Mouse (Mus musculus): Measurements from ENCODE around the gene Ak2. TPM values are rescaled to one million over a fixed set of nuclear protein-coding genes. Genes with fewer than 3 reads are reported as not detected.

The Ak2 gene
- polyA plus RNA-seq, 1 experiment from 2014 or later = 183 TPM

- Histone ChIP-seq H3K4me2 (ENCODE audit: low read length) (no peak overlapping the region), H3K4me1 (replicated peaks; ENCODE audit: control insufficient read depth, insufficient read depth, low read length) (no peaks in the 10 kb centered on the region), H3K9me3 (ENCODE audit: control insufficient read depth, low read length) (no peaks in the 10 kb centered on the region), H3K9ac (ENCODE audit: low read length) (no peak overlapping the region), H3K27ac (ENCODE audit: low read depth) (no peak overlapping the region), H3K4me3 (ENCODE audit: low read depth, low read length) (no peak overlapping the region), H3K27me3 (replicated peaks; ENCODE audit: control insufficient read depth, insufficient read depth, low read length) (no peaks in the 10 kb centered on the region), H3K36me3 (ENCODE audit: control insufficient read depth, insufficient read depth, low read length) (no peaks in the 10 kb centered on the region)
- ATAC-seq (replicated peaks; ENCODE audit: low FRiP score, low TSS enrichment, low read depth) (no peak), DNase-seq (ENCODE audit: low spot score) (no peak)
- WGBS = 77% methylated on average over 12 of the region's 12 CpGs
These were observed 10.6 kb upstream of the Ak2 start for GRCm38 (mm10) chr4:128980890-128981832.

- no peak overlapping the region for H3K9ac ChIP-seq (ENCODE audit: low read length)
- H3K4me1 ChIP-seq (replicated peaks; ENCODE audit: control insufficient read depth, insufficient read depth, low read length) = no peaks in the 10 kb centered on the region
- H3K9me3 ChIP-seq (ENCODE audit: control insufficient read depth, low read length) = no peaks in the 10 kb centered on the region
- H3K27me3 ChIP-seq (replicated peaks; ENCODE audit: control insufficient read depth, insufficient read depth, low read length) = no peaks in the 10 kb centered on the region
- no peak overlapping the region for H3K27ac ChIP-seq (ENCODE audit: low read depth)
- no peak for ATAC-seq (replicated peaks; ENCODE audit: low FRiP score, low TSS enrichment, low read depth)
- H3K4me2 ChIP-seq (ENCODE audit: low read length) = no peak overlapping the region
- 77% methylated on average over 11 of the region's 11 CpGs for WGBS
- H3K4me3 ChIP-seq (ENCODE audit: low read depth, low read length) = no peak overlapping the region
- H3K36me3 ChIP-seq (ENCODE audit: control insufficient read depth, insufficient read depth, low read length) = no peaks in the 10 kb centered on the region
- DNase-seq (ENCODE audit: low spot score) = no peak
These were observed 10.0 kb upstream of the Ak2 start for GRCm38 (mm10) chr4:128981833-128982180.

GRCm38 (mm10) chr4:128983151-128983550 lies 8.6 kb upstream of the Ak2 start:
- WGBS = 43% methylated on average over 2 of the region's 2 CpGs
- Histone ChIP-seq H3K27me3 (replicated peaks; ENCODE audit: control insufficient read depth, insufficient read depth, low read length) (no peaks in the 10 kb centered on the region), H3K4me2 (ENCODE audit: low read length) (no peak overlapping the region), H3K4me3 (ENCODE audit: low read depth, low read length) (no peak overlapping the region), H3K36me3 (ENCODE audit: control insufficient read depth, insufficient read depth, low read length) (no peaks in the 10 kb centered on the region), H3K9ac (ENCODE audit: low read length) (no peak overlapping the region), H3K9me3 (ENCODE audit: control insufficient read depth, low read length) (no peaks in the 10 kb centered on the region), H3K27ac (ENCODE audit: low read depth) (no peak overlapping the region), H3K4me1 (replicated peaks; ENCODE audit: control insufficient read depth, insufficient read depth, low read length) (no peaks in the 10 kb centered on the region)
- ATAC-seq (replicated peaks; ENCODE audit: low FRiP score, low TSS enrichment, low read depth) = no peak
- DNase-seq (ENCODE audit: low spot score) = no peak

- ATAC-seq (replicated peaks; ENCODE audit: low FRiP score, low TSS enrichment, low read depth) = no peak
- Histone ChIP-seq H3K36me3 (ENCODE audit: control insufficient read depth, insufficient read depth, low read length) (no peaks in the 10 kb centered on the region), H3K4me2 (ENCODE audit: low read length) (no peak overlapping the region), H3K27ac (ENCODE audit: low read depth) (no peak overlapping the region), H3K4me1 (replicated peaks; ENCODE audit: control insufficient read depth, insufficient read depth, low read length) (no peaks in the 10 kb centered on the region), H3K9me3 (ENCODE audit: control insufficient read depth, low read length) (no peaks in the 10 kb centered on the region), H3K4me3 (ENCODE audit: low read depth, low read length) (no peak overlapping the region), H3K27me3 (replicated peaks; ENCODE audit: control insufficient read depth, insufficient read depth, low read length) (no peaks in the 10 kb centered on the region), H3K9ac (ENCODE audit: low read length) (no peak overlapping the region)
- no peak for DNase-seq (ENCODE audit: low spot score)
- 56% methylated on average over 2 of the region's 2 CpGs for WGBS
These were observed 8.1 kb upstream of the Ak2 start for GRCm38 (mm10) chr4:128983656-128984055.

- Histone ChIP-seq H3K27me3 (replicated peaks; ENCODE audit: control insufficient read depth, insufficient read depth, low read length) (no peaks in the 10 kb centered on the region), H3K4me3 (ENCODE audit: low read depth, low read length) (no peak overlapping the region), H3K9me3 (ENCODE audit: control insufficient read depth, low read length) (no peaks in the 10 kb centered on the region), H3K9ac (ENCODE audit: low read length) (no peak overlapping the region), H3K4me1 (replicated peaks; ENCODE audit: control insufficient read depth, insufficient read depth, low read length) (no peaks in the 10 kb centered on the region), H3K36me3 (ENCODE audit: control insufficient read depth, insufficient read depth, low read length) (no peaks in the 10 kb centered on the region), H3K27ac (ENCODE audit: low read depth) (no peak overlapping the region), H3K4me2 (ENCODE audit: low read length) (no peak overlapping the region)
- ATAC-seq (replicated peaks; ENCODE audit: low FRiP score, low TSS enrichment, low read depth) = no peak
- DNase-seq (ENCODE audit: low spot score) = no peak
- 53% methylated on average over 3 of the region's 3 CpGs for WGBS
These were observed 7.2 kb upstream of the Ak2 start for GRCm38 (mm10) chr4:128984600-128984999.

GRCm38 (mm10) chr4:128988911-128989310 lies 2.8 kb upstream of the Ak2 start:
- DNase-seq (ENCODE audit: low spot score) (no peak), ATAC-seq (replicated peaks; ENCODE audit: low FRiP score, low TSS enrichment, low read depth) (no peak)
- Histone ChIP-seq H3K9me3 (ENCODE audit: control insufficient read depth, low read length) (no peaks in the 10 kb centered on the region), H3K36me3 (ENCODE audit: control insufficient read depth, insufficient read depth, low read length) (no peaks in the 10 kb centered on the region), H3K4me1 (replicated peaks; ENCODE audit: control insufficient read depth, insufficient read depth, low read length) (peaks cover 3% of the 10 kb centered on the region), H3K27ac (ENCODE audit: low read depth) (no peak overlapping the region), H3K4me3 (ENCODE audit: low read depth, low read length) (no peak overlapping the region), H3K4me2 (ENCODE audit: low read length) (no peak overlapping the region), H3K27me3 (replicated peaks; ENCODE audit: control insufficient read depth, insufficient read depth, low read length) (no peaks in the 10 kb centered on the region), H3K9ac (ENCODE audit: low read length) (no peak overlapping the region)
- 62% methylated on average over 3 of the region's 3 CpGs for WGBS

- Histone ChIP-seq H3K9ac (ENCODE audit: low read length) (no peak overlapping the region), H3K36me3 (ENCODE audit: control insufficient read depth, insufficient read depth, low read length) (no peaks in the 10 kb centered on the region), H3K4me3 (ENCODE audit: low read depth, low read length) (no peak overlapping the region), H3K27me3 (replicated peaks; ENCODE audit: control insufficient read depth, insufficient read depth, low read length) (no peaks in the 10 kb centered on the region), H3K9me3 (ENCODE audit: control insufficient read depth, low read length) (no peaks in the 10 kb centered on the region), H3K4me2 (ENCODE audit: low read length) (no peak overlapping the region), H3K27ac (ENCODE audit: low read depth) (no peak overlapping the region), H3K4me1 (replicated peaks; ENCODE audit: control insufficient read depth, insufficient read depth, low read length) (peaks cover 10% of the 10 kb centered on the region)
- DNase-seq (ENCODE audit: low spot score) (no peak), ATAC-seq (replicated peaks; ENCODE audit: low FRiP score, low TSS enrichment, low read depth) (no peak)
- WGBS = 59% methylated on average over 11 of the region's 11 CpGs
These were observed 2.1 kb upstream of the Ak2 start for GRCm38 (mm10) chr4:128989678-128990077.

GRCm38 (mm10) chr4:128992176-128992575 lies 418 bp downstream of the Ak2 start:
- Histone ChIP-seq H3K4me3 (ENCODE audit: low read depth, low read length) (no peak overlapping the region), H3K4me1 (replicated peaks; ENCODE audit: control insufficient read depth, insufficient read depth, low read length) (peaks cover 26% of the 10 kb centered on the region), H3K27me3 (replicated peaks; ENCODE audit: control insufficient read depth, insufficient read depth, low read length) (no peaks in the 10 kb centered on the region), H3K4me2 (ENCODE audit: low read length) (no peak overlapping the region), H3K36me3 (ENCODE audit: control insufficient read depth, insufficient read depth, low read length) (peaks cover 3% of the 10 kb centered on the region; the same call in 1 of the 2 replicates), H3K27ac (ENCODE audit: low read depth) (no peak overlapping the region), H3K9me3 (ENCODE audit: control insufficient read depth, low read length) (no peaks in the 10 kb centered on the region), H3K9ac (ENCODE audit: low read length) (no peak overlapping the region)
- ATAC-seq (replicated peaks; ENCODE audit: low FRiP score, low TSS enrichment, low read depth) (no peak), DNase-seq (ENCODE audit: low spot score) (no peak)
- 86% methylated on average over 3 of the region's 3 CpGs for WGBS

Data from intestine, embryonic 14.5 days (tissue).